Mouse (Mus musculus) heart, adult 2 months (tissue): Measurements from ENCODE around the gene Agpat1.

ENCODE experiments used
- CTCF ChIP-seq: fragments of 200-600 bp; IDR thresholded peaks from 2 replicates; pipeline ENCODE4 v1.8.1; 2022; ENCODE audit warnings: antibody characterized with exemption, mild to moderate bottlenecking, moderate library complexity
- EP300 ChIP-seq: fragments of 200-500 bp; IDR thresholded peaks from 2 replicates; pipeline ENCODE4 v1.6.1; 2011; ENCODE audit warnings: low read depth, low read length, control low read depth; ENCODE audit not compliant: insufficient read depth
- POLR2A ChIP-seq: fragments of 200-500 bp; IDR thresholded peaks from 2 replicates; pipeline ENCODE4 v1.6.1; 2011; ENCODE audit warnings: mild to moderate bottlenecking, low read depth, low read length, control low read depth; ENCODE audit not compliant: insufficient read depth

- TF ChIP-seq CTCF (no peak), POLR2A (peak; percentile 55), EP300 (no peak)
Measured at GRCm38 (mm10) chr17:34588767-34589166, 15.3 kb upstream of the Agpat1 start.
